Mouse (Mus musculus) MEL-GATA-1-ER (cell line): ENCODE results near the gene AF067061.
"Not testable (repeated sequence)": the region's sequence is repeated elsewhere in the genome, so short reads cannot be mapped to it uniquely, and the experiment has no call there.

ENCODE experiments used
- DNase-seq: peaks from one replicate; pipeline ENCODE4 v3.0.0-alpha.2; 2012; ENCODE audit warnings: low read depth; ENCODE audit errors: extremely low read depth

AF067061 gene

GRCm38 (mm10) chr13:120262870-120263269 lies at the start of gene AF067061:
TSS of gene AF067061 (plus strand) at chr13:120263114.
- DNase-seq: not testable (repeated sequence)

DNA sequence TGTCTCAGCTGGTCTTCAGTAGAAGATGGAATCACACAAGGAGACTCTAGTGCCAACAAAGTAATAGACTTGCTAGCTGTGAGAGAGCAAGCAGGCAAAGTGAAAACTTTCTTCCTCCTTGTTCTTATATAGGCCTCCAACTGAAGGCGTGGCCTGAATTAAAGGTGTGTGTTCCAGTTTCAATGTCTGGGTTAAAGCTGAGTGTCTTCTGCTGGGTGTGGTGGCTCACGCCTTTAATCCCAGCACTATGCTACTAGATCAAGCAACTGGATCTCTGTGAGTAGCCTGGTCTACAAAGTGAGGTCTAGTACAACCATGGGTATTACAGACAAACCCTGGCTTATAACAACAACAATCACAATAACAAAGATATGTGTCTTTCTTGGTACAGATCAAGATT lies 47.1 kb upstream of the AF067061 start, which contains the start of gene Gm21762:
Gene Gm21762, minus strand, starts transcription at position 101 of the 400 bp plus-strand sequence.
- DNase-seq: not testable (repeated sequence)

GRCm38 (mm10) chr13:120220922-120221321 lies 42.0 kb upstream of the AF067061 start:
- not testable (repeated sequence) for DNase-seq

GRCm38 (mm10) chr13:120223012-120223659 lies 39.8 kb upstream of the AF067061 start:
- not testable (repeated sequence) for DNase-seq

- DNase-seq: not testable (repeated sequence)
Observed at GRCm38 (mm10) chr13:120231798-120232197, 31.1 kb upstream of the AF067061 start.

DNA sequence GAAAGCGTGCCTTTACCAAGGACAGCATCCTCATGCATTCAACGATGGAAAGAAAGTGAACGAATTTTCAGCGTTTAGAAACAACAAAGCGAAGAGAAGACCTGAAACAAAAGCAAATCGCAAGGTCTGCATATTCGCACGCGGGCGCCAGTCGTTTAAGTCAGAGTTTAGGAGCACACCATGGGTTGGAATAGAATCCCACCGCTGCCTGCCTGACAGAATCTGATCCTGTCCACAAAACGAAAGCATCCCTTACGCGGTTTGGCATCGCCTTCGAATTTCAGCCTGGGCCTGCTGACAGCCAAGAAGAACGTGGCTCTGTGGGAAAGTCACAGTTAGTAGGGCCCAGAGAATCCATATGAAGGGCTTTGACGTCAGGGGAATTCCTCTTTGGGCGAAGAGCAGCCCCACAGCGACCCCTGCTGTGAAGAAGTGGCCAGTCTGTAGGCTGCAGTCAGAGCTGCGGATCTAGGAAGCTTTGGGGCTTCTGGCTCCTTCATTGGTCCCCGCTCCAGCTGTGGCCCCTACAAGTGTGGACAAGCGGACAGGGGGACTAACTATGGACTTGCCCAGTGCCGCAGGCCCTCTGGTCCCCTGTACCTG lies 30.4 kb upstream of the AF067061 start:
- not testable (repeated sequence) for DNase-seq

GRCm38 (mm10) chr13:120238811-120239210 lies 24.1 kb upstream of the AF067061 start, which contains the start of gene Gm21731:
TSS of gene Gm21731 (plus strand) at chr13:120239111.
- not testable (repeated sequence) for DNase-seq

- not testable (repeated sequence) for DNase-seq
Observed at GRCm38 (mm10) chr13:120251208-120251924, 11.5 kb upstream of the AF067061 start.

DNA sequence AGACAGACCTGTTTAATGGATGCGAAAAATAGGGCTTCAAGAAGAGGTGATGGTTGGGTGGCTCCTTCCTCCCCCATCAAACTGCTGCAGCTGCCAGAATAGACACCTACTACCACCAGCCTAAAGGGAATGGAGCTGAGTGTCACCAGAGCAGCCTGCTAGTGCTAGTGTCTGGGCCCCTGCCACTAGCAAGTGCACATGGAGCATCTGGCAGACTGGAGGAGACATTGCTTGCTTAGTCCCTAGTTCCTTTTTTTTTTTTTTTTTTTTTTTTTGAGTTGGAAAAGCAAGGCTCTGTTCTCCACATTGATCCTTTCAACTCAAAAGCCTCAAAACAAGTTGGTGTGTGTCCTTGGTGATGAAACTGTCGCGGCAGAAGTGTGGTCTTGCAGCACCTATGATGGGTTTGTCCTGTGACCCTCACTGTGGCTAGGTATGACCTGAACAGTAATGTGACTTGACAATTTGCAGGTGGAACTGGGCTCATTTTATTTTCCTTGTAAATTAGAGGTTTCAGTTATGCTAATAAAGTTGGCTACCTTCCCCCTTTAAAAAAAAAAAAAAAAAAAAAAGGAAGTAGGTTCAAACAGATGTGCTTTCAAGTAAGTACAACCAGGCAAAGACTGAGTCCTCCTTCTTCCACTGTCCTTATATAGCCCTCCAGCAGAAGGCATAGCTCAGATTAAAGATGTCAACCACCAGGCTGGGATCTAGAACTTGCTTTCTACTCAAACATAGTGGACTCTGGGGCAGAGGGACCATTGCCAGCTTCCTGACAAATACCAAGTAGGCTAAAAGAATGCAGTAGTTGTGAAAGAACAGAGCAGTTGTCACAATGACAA lies 3.9 kb upstream of the AF067061 start:
- not testable (repeated sequence) for DNase-seq

DNA sequence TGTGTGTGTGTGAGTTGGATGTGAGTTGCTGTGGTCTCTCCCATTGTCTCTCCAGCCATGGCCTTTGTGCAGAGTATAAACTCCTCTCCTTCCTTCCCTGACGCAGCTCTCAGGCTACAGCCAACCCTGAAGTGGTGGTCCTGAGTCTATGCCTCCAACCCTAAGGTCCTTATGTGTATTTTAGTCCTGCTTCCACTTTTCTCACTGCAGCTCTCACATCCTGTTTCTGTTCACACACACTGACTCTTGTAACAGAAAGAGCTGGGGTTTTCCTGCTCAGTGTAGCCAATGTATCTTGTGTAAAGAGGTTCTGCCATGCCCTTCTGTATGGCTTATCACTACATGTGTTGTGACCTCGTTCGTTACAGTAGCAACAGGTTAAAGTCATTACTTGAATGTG lies 3.2 kb upstream of the AF067061 start:
- DNase-seq: not testable (repeated sequence)

DNA sequence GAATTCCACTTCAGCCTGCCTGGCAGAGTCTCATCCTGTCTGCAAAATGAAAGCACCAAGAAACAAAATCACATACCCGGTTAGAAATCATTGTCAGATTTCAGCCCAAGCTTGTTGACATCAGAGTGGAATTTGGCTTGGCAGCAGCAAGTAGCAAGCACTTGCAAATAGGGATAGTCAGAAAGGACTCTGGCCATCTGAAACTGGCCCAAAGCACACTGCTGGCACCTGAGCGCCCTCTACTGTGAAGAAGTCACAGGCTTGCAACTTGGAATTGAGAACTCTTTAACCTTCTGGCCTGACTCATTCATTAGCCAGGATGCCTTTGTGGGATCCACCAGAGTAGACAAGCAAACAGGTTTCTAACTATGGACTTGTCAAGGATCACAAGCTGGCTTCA lies 14.9 kb downstream of the AF067061 start:
- DNase-seq: not testable (repeated sequence)

GRCm38 (mm10) chr13:120278784-120279183 lies 15.9 kb downstream of the AF067061 start:
- no peak for DNase-seq

DNA sequence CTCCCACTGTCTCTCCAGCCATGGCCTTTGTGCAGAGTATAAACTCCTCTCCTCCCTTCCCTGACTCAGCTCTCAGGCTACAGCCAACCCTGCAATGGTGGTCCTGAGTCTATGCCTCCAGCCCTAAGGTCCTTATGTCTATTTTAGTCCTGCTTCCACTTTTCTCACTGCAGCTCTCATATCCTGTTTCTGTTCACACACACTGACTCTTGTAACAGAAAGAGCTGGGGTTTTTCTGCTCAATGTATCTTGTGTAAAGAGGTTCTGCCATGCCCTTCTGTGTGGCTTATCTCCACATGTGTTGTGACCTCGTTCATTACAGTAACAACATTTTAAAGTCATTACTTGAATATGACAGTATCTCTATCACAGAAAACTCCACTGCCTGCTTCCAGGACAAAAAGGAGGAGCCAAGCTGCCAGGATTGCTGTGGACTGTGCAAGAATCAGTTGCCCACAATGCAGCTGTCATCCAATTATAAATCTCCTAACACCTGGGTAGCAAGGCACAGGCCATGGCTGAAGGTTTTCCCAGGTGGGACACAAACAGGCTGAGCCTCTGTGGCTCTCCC lies 36.5 kb downstream of the AF067061 start:
- no peak for DNase-seq

GRCm38 (mm10) chr13:120299991-120300442 lies 37.1 kb downstream of the AF067061 start, which contains the start of gene BC147527:
TSS of gene BC147527 (plus strand) at chr13:120300392.
- no peak for DNase-seq

- no peak for DNase-seq
Observed at GRCm38 (mm10) chr13:120300853-120301252, 37.9 kb downstream of the AF067061 start.

- no peak for DNase-seq
Observed at GRCm38 (mm10) chr13:120310749-120311148, 47.8 kb downstream of the AF067061 start.

DNA sequence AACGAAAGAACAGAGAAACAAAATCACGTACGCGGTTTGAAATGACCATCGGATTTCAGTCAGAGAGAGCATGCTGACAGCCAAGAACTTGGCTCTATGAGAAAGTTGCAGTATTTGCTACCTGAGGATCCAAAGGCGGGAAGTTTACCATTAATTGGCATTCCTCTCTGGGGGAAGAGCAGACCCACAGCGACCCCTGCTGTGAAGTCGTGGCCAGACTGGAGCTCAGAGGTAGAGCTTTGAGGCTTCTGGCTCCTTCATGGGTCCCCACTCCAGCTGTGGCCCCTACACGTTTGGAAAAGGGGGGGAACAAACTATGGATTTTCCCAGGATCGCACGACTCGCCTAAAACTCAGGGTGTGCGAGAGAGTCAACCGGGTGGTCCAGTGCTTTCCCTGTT lies 50.7 kb downstream of the AF067061 start:
- no peak for DNase-seq
